Mouse (Mus musculus): ENCODE results near the gene Olfr24. TPM values are rescaled to one million over a fixed set of nuclear protein-coding genes. Genes with fewer than 3 reads are reported as not detected.

Olfr24 gene
- polyA plus RNA-seq, 1 experiment from 2014 or later, result not detected

DNA sequence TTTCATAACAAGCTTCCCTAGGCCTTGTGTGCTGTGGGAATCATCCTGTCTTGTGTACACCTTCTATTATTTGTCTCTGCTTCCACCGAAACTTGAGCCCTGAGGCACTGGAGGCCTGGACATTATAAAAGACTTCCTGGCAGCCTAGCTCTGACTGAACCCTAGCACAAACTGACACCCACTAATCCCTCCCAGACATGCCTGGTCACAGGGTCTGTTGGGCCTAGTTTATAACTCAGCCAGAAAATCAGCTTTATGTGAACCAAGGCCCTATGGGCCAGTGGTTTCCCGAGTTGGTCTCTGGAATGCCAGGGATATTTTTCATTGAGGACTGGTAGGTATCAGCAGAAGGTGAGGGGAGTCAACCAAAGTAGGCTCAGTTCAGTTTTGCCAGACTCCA, 42.8 kb downstream of the Olfr24 start:
- Histone ChIP-seq H3K4me2 (replicated peaks; ENCODE audit: low read depth, low read length) (no peak overlapping the region), H3K27ac (ENCODE audit: low read depth, low read length) (no peak overlapping the region), H3K27me3 (ENCODE audit: control insufficient read depth, insufficient read depth, low read length) (no peaks in the 10 kb centered on the region), H3K36me3 (ENCODE audit: control insufficient read depth, insufficient read depth, low read length) (no peaks in the 10 kb centered on the region), H3K4me1 (replicated peaks; ENCODE audit: control insufficient read depth, insufficient read depth, low read length) (no peaks in the 10 kb centered on the region), H3K9ac (ENCODE audit: low read depth, low read length) (no peak overlapping the region), H3K9me3 (ENCODE audit: control insufficient read depth, low read length) (no peaks in the 10 kb centered on the region), H3K4me3 (ENCODE audit: low read depth, low read length) (no peak overlapping the region)
- ATAC-seq (ENCODE audit: low FRiP score), result no peak
- WGBS, result 50% methylated on average over 2 of the region's 2 CpGs
- DNase-seq (ENCODE audit: low spot score), result no peak

DNA sequence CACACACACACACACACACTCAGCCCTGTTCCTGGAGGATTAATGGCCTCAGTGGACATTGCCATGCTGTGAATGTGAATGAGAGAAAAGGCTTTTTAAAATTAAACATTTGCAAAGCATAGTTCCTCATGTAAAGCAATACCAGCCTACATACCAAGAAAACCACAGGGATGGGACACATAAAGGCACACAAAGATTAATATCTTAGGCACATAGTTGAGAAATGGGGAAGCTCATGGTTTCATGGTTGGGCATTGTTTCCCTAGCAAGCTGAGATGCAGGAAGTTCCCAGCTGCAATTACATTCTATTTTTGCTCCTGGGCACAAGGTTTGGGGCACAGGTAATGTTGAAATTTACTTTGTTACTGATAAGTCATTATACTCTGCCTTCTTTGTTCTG, 58.2 kb downstream of the Olfr24 start:
- Histone ChIP-seq H3K4me2 (replicated peaks; ENCODE audit: low read depth, low read length) (no peak overlapping the region), H3K36me3 (ENCODE audit: control insufficient read depth, insufficient read depth, low read length) (no peaks in the 10 kb centered on the region), H3K4me3 (ENCODE audit: low read depth, low read length) (no peak overlapping the region), H3K27me3 (ENCODE audit: control insufficient read depth, insufficient read depth, low read length) (no peaks in the 10 kb centered on the region), H3K27ac (ENCODE audit: low read depth, low read length) (no peak overlapping the region), H3K9ac (ENCODE audit: low read depth, low read length) (no peak overlapping the region), H3K4me1 (replicated peaks; ENCODE audit: control insufficient read depth, insufficient read depth, low read length) (no peaks in the 10 kb centered on the region), H3K9me3 (ENCODE audit: control insufficient read depth, low read length) (no peaks in the 10 kb centered on the region)
- no peak for DNase-seq (ENCODE audit: low spot score)
- ATAC-seq (ENCODE audit: low FRiP score), result no peak

Other genes starting within 250 kb of the Olfr24 start
- gene Muc16, start 89.5 kb downstream of the Olfr24 start, polyA plus RNA-seq (2014; fragmentation: Nextera tagmentation; extraction: Ambion mirVana), result not detected in 2 replicates
- not detected in 2 replicates for gene Olfr828, start 55.5 kb upstream of the Olfr24 start, polyA plus RNA-seq (2014; fragmentation: Nextera tagmentation; extraction: Ambion mirVana)
- gene Olfr829, start 90.9 kb upstream of the Olfr24 start, polyA plus RNA-seq (2014; fragmentation: Nextera tagmentation; extraction: Ambion mirVana), result not detected in 2 replicates
- not detected in 2 replicates for gene Olfr830, start 110.7 kb upstream of the Olfr24 start, polyA plus RNA-seq (2014; fragmentation: Nextera tagmentation; extraction: Ambion mirVana)
- not detected in 2 replicates for gene Olfr832, start 173.1 kb upstream of the Olfr24 start, polyA plus RNA-seq (2014; fragmentation: Nextera tagmentation; extraction: Ambion mirVana)
- not detected in 2 replicates for gene Olfr834, start 224.0 kb upstream of the Olfr24 start, polyA plus RNA-seq (2014; fragmentation: Nextera tagmentation; extraction: Ambion mirVana)

Measured in hindbrain, embryonic 11.5 days (tissue).